Mouse (Mus musculus) CH12.LX (cell line): ENCODE measurements around the gene Nppc. TPM values are rescaled to one million over a fixed set of nuclear protein-coding genes. Genes with fewer than 3 reads are reported as not detected.
A peak's percentile ranks its signal among the peaks of the same experiment; 100 is the strongest.

Experiments used
- DNase-seq: peaks from one replicate; pipeline ENCODE4 v3.0.0-alpha.2; 2013; ENCODE audit errors: extremely low read depth
- H3K27ac ChIP-seq: 2 replicates; pipeline ENCODE4 v1.5.1; 2012; ENCODE audit warnings: low read depth, mild to moderate bottlenecking, control low read depth, moderate library complexity; ENCODE audit not compliant: insufficient read depth
- H3K27me3 ChIP-seq: replicated peaks from 2 replicates; pipeline ENCODE3; 2012; ENCODE audit warnings: inconsistent platforms
- H3K36me3 ChIP-seq, 2 experiments: replicated peaks in 1 of 2; 2 replicates each; pipeline versions ENCODE3 to v1.6.1; 2012; ENCODE audit warnings: inconsistent platforms in 1 of 2, low read length in 1 of 2, mild to moderate bottlenecking in 1 of 2, mixed read lengths in 1 of 2, moderate library complexity in 1 of 2; ENCODE audit not compliant: control insufficient read depth in 1 of 2, insufficient read depth in 1 of 2
- H3K4me1 ChIP-seq, 2 experiments: 2 replicates each; pipeline ENCODE4 v1.6.1; 2012; ENCODE audit warnings: inconsistent platforms in 1 of 2, moderate library complexity in 1 of 2; ENCODE audit not compliant: insufficient read depth in 2 of 2, control insufficient read depth in 1 of 2
- H3K4me2 ChIP-seq: 2 replicates; pipeline ENCODE4 v1.6.1; 2012; ENCODE audit warnings: low read depth, mild to moderate bottlenecking, control low read depth; ENCODE audit not compliant: poor library complexity, insufficient read depth, severe bottlenecking
- H3K4me3 ChIP-seq, 3 experiments: fragments of 150-350 bp in 1 of 3; sonication (generic) in 1 of 3; replicated peaks in 1 of 3; 2 replicates each; pipeline versions ENCODE3 to v1.5.1; 2011 to 2012; ENCODE audit warnings: low read depth in 2 of 3, low read length in 2 of 3, mild to moderate bottlenecking in 2 of 3, moderate library complexity in 2 of 3, control low read depth in 1 of 3, improper control_type of control experiment in 1 of 3, inconsistent platforms in 1 of 3, mixed read lengths in 1 of 3; ENCODE audit not compliant: poor library complexity in 1 of 3
- H3K79me2 ChIP-seq: replicated peaks from 2 replicates; pipeline ENCODE4 v1.6.1; 2012; ENCODE audit warnings: mild to moderate bottlenecking, moderate library complexity; ENCODE audit not compliant: control insufficient read depth, poor library complexity, insufficient read depth, severe bottlenecking; ENCODE audit errors: extremely low read depth
- H3K9ac ChIP-seq: 2 replicates; pipeline ENCODE4 v1.6.1; 2012; ENCODE audit warnings: low read depth, mild to moderate bottlenecking, control low read depth, moderate library complexity; ENCODE audit not compliant: insufficient read depth
- H3K9me3 ChIP-seq: replicated peaks from 2 replicates; pipeline ENCODE3; 2012; ENCODE audit warnings: low read length, inconsistent platforms, mixed read lengths
- BHLHE40 ChIP-seq: IDR thresholded peaks from 2 replicates; pipeline ENCODE4 v1.6.1; 2011; ENCODE audit warnings: mild to moderate bottlenecking, low read depth, low read length, improper control_type of control experiment
- CHD1 ChIP-seq: IDR thresholded peaks from 2 replicates; pipeline ENCODE4 v1.6.1; 2012; ENCODE audit warnings: low read depth, low read length, improper control_type of control experiment, inconsistent platforms
- CHD2 ChIP-seq: IDR thresholded peaks from 2 replicates; pipeline ENCODE4 v1.6.1; 2011; ENCODE audit warnings: low read length, improper control_type of control experiment
- CTCF ChIP-seq, 2 experiments: IDR thresholded peaks in 1 of 2; conservative IDR thresholded peaks in 1 of 2; 2 replicates each; pipeline ENCODE4 v1.5.1; 2011 to 2012; ENCODE audit warnings: low read depth in 2 of 2, low read length in 2 of 2, improper control_type of control experiment in 1 of 2, inconsistent platforms in 1 of 2, mild to moderate bottlenecking in 1 of 2, moderate library complexity in 1 of 2
- E2F4 ChIP-seq: IDR thresholded peaks from 2 replicates; pipeline ENCODE4 v1.6.1; 2011; ENCODE audit warnings: low read depth, low read length, improper control_type of control experiment; ENCODE audit not compliant: insufficient replicate concordance
- ELF1 ChIP-seq: IDR thresholded peaks from 2 replicates; pipeline ENCODE4 v1.6.1; 2014; ENCODE audit warnings: low read depth, mild to moderate bottlenecking, inconsistent platforms, low read length, improper control_type of control experiment
- EP300 ChIP-seq: IDR thresholded peaks from 2 replicates; pipeline ENCODE4 v1.6.1; 2011; ENCODE audit warnings: low read length, improper control_type of control experiment
- ETS1 ChIP-seq: conservative IDR thresholded peaks from 2 replicates; pipeline ENCODE4 v1.6.1; 2012; ENCODE audit warnings: low read depth, mild to moderate bottlenecking, inconsistent platforms, low read length, improper control_type of control experiment, moderate library complexity
- GABPA ChIP-seq: IDR thresholded peaks from 2 replicates; pipeline ENCODE4 v1.6.1; 2012; ENCODE audit warnings: low read depth, low read length, improper control_type of control experiment, inconsistent platforms; ENCODE audit not compliant: insufficient replicate concordance
- HCFC1 ChIP-seq: IDR thresholded peaks from 2 replicates; pipeline ENCODE4 v1.6.1; 2012; ENCODE audit warnings: low read depth, mild to moderate bottlenecking, inconsistent platforms, low read length, improper control_type of control experiment
- JUN ChIP-seq: IDR thresholded peaks from 2 replicates; pipeline ENCODE4 v1.6.1; 2011; ENCODE audit warnings: low read depth, mild to moderate bottlenecking, low read length, improper control_type of control experiment, moderate library complexity; ENCODE audit not compliant: insufficient read depth
- JUND ChIP-seq: conservative IDR thresholded peaks from 2 replicates; pipeline ENCODE4 v1.6.1; 2011; ENCODE audit warnings: low read depth, low read length, improper control_type of control experiment
- KAT2A ChIP-seq: IDR thresholded peaks from 2 replicates; pipeline ENCODE4 v1.6.1; 2012; ENCODE audit warnings: low read length, improper control_type of control experiment, inconsistent platforms; ENCODE audit not compliant: insufficient replicate concordance
- MAX ChIP-seq: IDR thresholded peaks from 2 replicates; pipeline ENCODE4 v1.6.1; 2011; ENCODE audit warnings: low read length, improper control_type of control experiment
- MAZ ChIP-seq: IDR thresholded peaks from 2 replicates; pipeline ENCODE4 v1.6.1; 2012; ENCODE audit warnings: low read depth, mild to moderate bottlenecking, inconsistent platforms, low read length, improper control_type of control experiment, moderate library complexity
- MEF2A ChIP-seq: IDR thresholded peaks from 2 replicates; pipeline ENCODE4 v1.6.1; 2014; ENCODE audit warnings: low read depth, mild to moderate bottlenecking, inconsistent platforms, low read length, improper control_type of control experiment, borderline replicate concordance
- MYC ChIP-seq: IDR thresholded peaks from 2 replicates; pipeline ENCODE4 v1.6.1; 2011; ENCODE audit warnings: low read depth, mild to moderate bottlenecking, improper control_type of control experiment, low read length
- NRF1 ChIP-seq: IDR thresholded peaks from 2 replicates; pipeline ENCODE4 v1.6.1; 2014; ENCODE audit warnings: low read depth, mild to moderate bottlenecking, inconsistent platforms, low read length, improper control_type of control experiment, moderate library complexity
- PAX5 ChIP-seq: IDR thresholded peaks from 2 replicates; pipeline ENCODE4 v1.6.1; 2012; ENCODE audit warnings: low read length, inconsistent platforms, mixed read lengths
- POLR2A ChIP-seq: IDR thresholded peaks from 2 replicates; pipeline ENCODE4 v1.6.1; 2011; ENCODE audit warnings: low read depth, mild to moderate bottlenecking, improper control_type of control experiment, low read length
- RCOR1 ChIP-seq: conservative IDR thresholded peaks from 2 replicates; pipeline ENCODE4 v1.6.1; 2012; ENCODE audit warnings: low read depth, mild to moderate bottlenecking, inconsistent platforms, low read length, improper control_type of control experiment
- SIN3A ChIP-seq: IDR thresholded peaks from 2 replicates; pipeline ENCODE4 v1.6.1; 2012; ENCODE audit warnings: low read length, improper control_type of control experiment, inconsistent platforms
- SMC3 ChIP-seq: IDR thresholded peaks from 2 replicates; pipeline ENCODE4 v1.6.1; 2011; ENCODE audit warnings: low read depth, low read length, improper control_type of control experiment
- TBP ChIP-seq: conservative IDR thresholded peaks from 2 replicates; pipeline ENCODE4 v1.6.1; 2011; ENCODE audit warnings: low read depth, low read length, improper control_type of control experiment
- TCF12 ChIP-seq: IDR thresholded peaks from 2 replicates; pipeline ENCODE4 v1.6.1; 2014; ENCODE audit warnings: low read depth, mild to moderate bottlenecking, inconsistent platforms, low read length, improper control_type of control experiment
- UBTF ChIP-seq: IDR thresholded peaks from 2 replicates; pipeline ENCODE4 v1.6.1; 2012; ENCODE audit warnings: low read depth, mild to moderate bottlenecking, inconsistent platforms, low read length, improper control_type of control experiment, moderate library complexity
- USF1 ChIP-seq: IDR thresholded peaks from 2 replicates; pipeline ENCODE4 v1.6.1; 2014; ENCODE audit warnings: low read depth, mild to moderate bottlenecking, inconsistent platforms, low read length, improper control_type of control experiment
- USF2 ChIP-seq: conservative IDR thresholded peaks from 2 replicates; pipeline ENCODE4 v1.6.1; 2011; ENCODE audit warnings: low read depth, low read length, improper control_type of control experiment
- ZC3H11A ChIP-seq: IDR thresholded peaks from 2 replicates; pipeline ENCODE4 v1.6.1; 2012; ENCODE audit warnings: low read depth, mild to moderate bottlenecking, inconsistent platforms, low read length, improper control_type of control experiment
- ZKSCAN1 ChIP-seq: IDR thresholded peaks from 2 replicates; pipeline ENCODE4 v1.6.1; 2012; ENCODE audit warnings: low read depth, inconsistent platforms, low read length, improper control_type of control experiment, borderline replicate concordance
- ZMIZ1 ChIP-seq: IDR thresholded peaks from 2 replicates; pipeline ENCODE4 v1.6.1; 2012; ENCODE audit warnings: low read depth, mild to moderate bottlenecking, inconsistent platforms, low read length, improper control_type of control experiment
- ZNF384 ChIP-seq: IDR thresholded peaks from 2 replicates; pipeline ENCODE4 v1.6.1; 2012; ENCODE audit warnings: low read depth, low read length, improper control_type of control experiment, inconsistent platforms
- dilution Hi-C: fragments of 300-500 bp; cut with MboI; formaldehyde crosslinking; loops from 2 replicates; pipeline ENCODE4 v1.14.3; 2020; ENCODE audit warnings: low sequenced_read_pairs; ENCODE audit not compliant: extremely low pct_unique_long_range_greater_than_20kb, extremely low pct_ligation_motif_present
- in situ Hi-C: fragments of 300-500 bp; cut with MboI; formaldehyde crosslinking; loops from 3 replicates; pipeline ENCODE4 v1.14.3; 2019; ENCODE audit warnings: low sequenced_read_pairs, low pct_ligation_motif_present, low pct_unique_long_range_greater_than_20kb, mixed read lengths
- polyA plus RNA-seq: library from polyadenylated mRNA; unstranded; fragments of >175 nt; gene quantifications from 2 replicates; pipeline ENCODE4 v1.2.1, GENCODE M21; 2012; ENCODE audit warnings: low read depth; ENCODE audit not compliant: insufficient read length
- total RNA-seq, 2 experiments: library from RNA; depleted of rRNA; stranded (reverse); fragments of 300-350 nt in 1 of 2; fragments of >200 nt in 1 of 2; gene quantifications; 2 replicates each; pipeline ENCODE4 v1.2.3; 2012 to 2014

Nppc gene
- total and polyA plus RNA-seq, 3 experiments, result 0.13 TPM; not detected in 2

DNA sequence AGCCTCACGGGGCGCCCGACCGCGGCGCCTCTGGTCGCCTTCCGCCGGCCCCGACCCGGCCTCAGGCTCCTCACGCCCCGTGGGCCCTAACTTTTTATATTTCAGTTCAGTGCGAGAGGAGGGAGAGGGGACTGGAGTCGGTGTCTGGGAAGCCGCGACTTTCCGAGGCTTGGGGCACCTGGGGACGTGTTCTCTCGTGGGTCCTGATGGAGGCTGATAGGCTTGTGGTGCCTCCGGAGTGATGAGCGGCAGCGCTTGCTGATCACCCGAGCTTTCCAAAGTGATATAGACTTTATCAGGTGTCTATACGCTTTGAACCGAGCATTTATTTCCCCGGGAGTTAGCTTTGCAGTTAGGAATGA, 33.6 kb upstream of the Nppc start:
- Histone ChIP-seq H3K79me2 (no peaks in the 10 kb centered on the region), H3K36me3 (no peaks in the 10 kb centered on the region), H3K27me3 (no peaks in the 10 kb centered on the region), H3K9ac (peak overlapping the region; percentile 74), H3K4me2 (peak overlapping the region; percentile 50; the same call in 1 of the 2 replicates), H3K27ac (no peak overlapping the region), H3K4me3 (peak overlapping the region; percentile 64 to 83 (median 80)), H3K4me1 (peaks cover 3 to 16% of the 10 kb centered on the region in 2 experiments; a peak in 3 of 4 replicates), H3K9me3 (no peaks in the 10 kb centered on the region)
- dilution Hi-C loops (no loop called here), in situ Hi-C loops (no loop called here)
- TF ChIP-seq MAX (no peak), ZC3H11A (no peak), TBP (0 out of 2 replicates have a peak, but pooled peaks have one; percentile 31), POLR2A (no peak), USF2 (no peak), CTCF (conservative IDR thresholded peaks at IDR 0.05 in 1 of 2, IDR thresholded peaks at IDR 0.05 in 1 of 2; ENCODE audit: low read depth in 2 of 2, low read length in 2 of 2) (no peak)
- no peak for DNase-seq

DNA sequence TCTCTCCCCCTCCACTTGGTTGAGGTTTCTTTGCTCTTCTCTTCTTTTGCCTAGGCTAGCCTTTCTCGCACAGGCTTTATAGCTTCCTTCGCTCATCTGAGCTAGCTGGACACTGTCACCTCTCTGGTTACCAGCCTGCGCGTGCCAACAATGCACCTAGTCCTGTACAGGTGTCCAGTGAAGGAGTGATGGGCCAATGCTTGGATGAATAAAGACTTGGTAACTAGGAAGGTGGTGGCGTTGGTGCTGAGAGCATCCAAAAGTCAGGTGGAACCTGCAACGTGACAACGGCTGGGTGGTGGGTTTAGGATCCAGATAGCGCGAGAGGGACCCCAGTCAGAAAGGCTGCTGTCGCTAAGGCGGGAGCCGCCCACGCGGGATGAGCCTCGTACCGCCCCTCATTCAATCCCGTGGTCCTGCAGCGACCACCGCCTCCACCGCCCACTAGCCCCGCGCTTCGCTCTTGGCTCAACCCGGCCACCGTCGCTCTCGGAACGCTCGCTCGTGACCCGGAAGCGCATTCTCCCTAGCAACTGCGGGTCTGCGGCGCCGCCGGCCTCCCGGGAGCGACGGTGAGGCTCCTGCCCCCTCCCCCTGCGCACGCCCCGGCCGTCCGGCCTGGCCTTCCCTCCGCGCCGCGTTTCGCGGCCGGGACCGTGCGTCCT, 33.1 kb upstream of the Nppc start, which contains the start of gene Dis3l2:
Gene Dis3l2, plus strand, starts transcription at position 509 of the 665 bp plus-strand sequence.
- no peak within 1 kb of the TSS for H3K27ac ChIP-seq
- no peaks in the 10 kb centered on the region for H3K79me2 ChIP-seq
- dilution Hi-C loops (no loop called here), in situ Hi-C loops (no loop called here)
- peak within 1 kb of the TSS; percentile 64 to 83 (median 80) for H3K4me3 ChIP-seq
- no peaks in the 10 kb centered on the region for H3K9me3 ChIP-seq
- H3K9ac ChIP-seq, result peak within 1 kb of the TSS; percentile 74
- peak; percentile 71 for DNase-seq
- H3K4me1 ChIP-seq, result peaks cover 3 to 16% of the 10 kb centered on the region in 2 experiments; a peak in 3 of 4 replicates
- no peaks in the 10 kb centered on the region for H3K27me3 ChIP-seq
- H3K4me2 ChIP-seq, result peak within 1 kb of the TSS; percentile 78
- H3K36me3 ChIP-seq, result no peaks in the 10 kb centered on the region
- TF ChIP-seq MYC (peak; percentile 21; the same call in 1 of the 2 replicates), CHD1 (no peak), MAX (no peak; the same call in none of the 2 replicates), UBTF (peak; percentile 88), E2F4 (no peak), ETS1 (no peak), HCFC1 (peak; percentile 85), ZNF384 (no peak), ZKSCAN1 (no peak), JUN (no peak), JUND (no peak), USF1 (no peak), SMC3 (no peak), NRF1 (peak; percentile 74), SIN3A (peak; percentile 75), USF2 (no peak), PAX5 (no peak), GABPA (no peak), RCOR1 (no peak), MEF2A (no peak), TCF12 (peak; percentile 72), KAT2A (0 out of 2 replicates have a peak, but pooled peaks have one; percentile 60), ZMIZ1 (peak; percentile 77; the same call in 1 of the 2 replicates), MAZ (peak; percentile 64; the same call in 1 of the 2 replicates), ELF1 (peak; percentile 95), CTCF (conservative IDR thresholded peaks at IDR 0.05 in 1 of 2, IDR thresholded peaks at IDR 0.05 in 1 of 2; ENCODE audit: low read depth in 2 of 2, low read length in 2 of 2) (no peak), CHD2 (peak; percentile 22; the same call in 1 of the 2 replicates), TBP (no peak), EP300 (no peak), BHLHE40 (peak; percentile 90)
